Mouse (Mus musculus): ENCODE measurements around the gene Coa5.

- TF ChIP-seq CTCF (IDR thresholded peaks at IDR 0.05; ENCODE audit: low read depth, low read length): no peak
- no peak for TF ChIP-seq POLR2A (IDR thresholded peaks at IDR 0.05; ENCODE audit: extremely low read depth, insufficient read depth, low read length)
Measured at GRCm38 (mm10) chr1:37477928-37478327, 48.0 kb upstream of the Coa5 start.
